Mouse (Mus musculus): Measurements from ENCODE around the gene Filip1l.

DNA sequence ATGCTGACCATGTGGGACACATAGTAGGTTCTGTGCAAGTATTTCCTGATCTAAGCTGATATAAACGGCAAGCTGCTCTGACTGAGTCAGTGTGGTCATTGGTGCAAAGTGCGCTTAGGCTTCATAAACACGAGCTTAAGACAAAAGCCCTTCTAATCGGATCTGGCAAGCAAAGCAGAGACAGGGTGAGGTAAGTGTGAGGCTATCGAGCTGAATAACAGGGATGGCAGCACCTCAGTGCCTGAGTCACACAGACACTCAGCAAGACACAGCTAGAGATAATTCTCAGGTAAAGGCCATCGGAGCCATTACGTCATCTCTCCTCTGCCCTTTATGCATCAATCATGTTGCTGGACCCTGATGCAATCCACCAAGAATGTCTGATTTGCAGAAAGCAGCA is 100.1 kb downstream of the Filip1l start:
- TF ChIP-seq CTCF (IDR thresholded peaks at IDR 0.05; ENCODE audit: low read depth) (no peak), EP300 (optimal IDR thresholded peaks at IDR 0.05) (no peak)
